Comparison of ENCODE assay signal across 11 mouse cellular contexts in genomic region chr1:133070157-133070556, GRCm38 (mm10). TPM values are rescaled to one million over a fixed set of nuclear protein-coding genes. Genes with fewer than 3 reads are reported as not detected.
DNase-seq lines count a peak whose midpoint lies in the region; ATAC-seq and TF ChIP-seq lines count a peak whose summit lies in the region.
"Had no signal": no experiment of that assay in that cellular context is flagged by ENCODE, and none has a peak within 500 bp of the region (broad histone marks: within the 10 kb centered on the region; RNA-seq: fewer than 3 reads in every experiment).

No protein-coding gene starts in this region.

- TF ChIP-seq EP300 in liver, postnatal 0 days (IDR thresholded peaks at IDR 0.05; ENCODE audit: low read depth): no peak

- no peak overlapping the region for H3K4me2 ChIP-seq in kidney, embryonic 15.5 days
- no peak overlapping the region for H3K4me2 ChIP-seq in kidney, embryonic 14.5 days (replicated peaks; ENCODE audit: low read depth, low read length)
- peak overlapping the region; percentile 57; the same call in 1 of the 2 replicates for H3K4me2 ChIP-seq in heart, embryonic 15.5 days
- no peak overlapping the region for H3K4me2 ChIP-seq in liver, postnatal 0 days (ENCODE audit: low read depth, low read length)

- peaks cover 43% of the 10 kb centered on the region for H3K4me1 ChIP-seq in kidney, embryonic 15.5 days
- 0 out of 2 replicates have a peak, but pooled peaks cover 5% of the 10 kb centered on the region for H3K4me1 ChIP-seq in kidney, embryonic 14.5 days (ENCODE audit: control insufficient read depth, insufficient read depth, low read length)
- H3K4me1 ChIP-seq in heart, embryonic 15.5 days (replicated peaks): peaks cover 77% of the 10 kb centered on the region
- H3K4me1 ChIP-seq in liver, postnatal 0 days (ENCODE audit: insufficient read depth): peaks cover 15% of the 10 kb centered on the region

- ATAC-seq in kidney, embryonic 15.5 days (replicated peaks; ENCODE audit: low FRiP score): no peak
- no peak for ATAC-seq in kidney, embryonic 14.5 days (ENCODE audit: low FRiP score, low TSS enrichment)
- no peak for ATAC-seq in heart, embryonic 15.5 days (replicated peaks; ENCODE audit: insufficient number of reproducible peaks, insufficient read depth, low FRiP score, low read depth)
- ATAC-seq in liver, postnatal 0 days: 0 out of 2 replicates have a peak, but pooled peaks have one; percentile 17

- no peaks in the 10 kb centered on the region for H3K9me3 ChIP-seq in kidney, embryonic 15.5 days (replicated peaks)
- no peaks in the 10 kb centered on the region for H3K9me3 ChIP-seq in kidney, embryonic 14.5 days (ENCODE audit: control insufficient read depth, low read length)
- H3K9me3 ChIP-seq in heart, embryonic 15.5 days (replicated peaks): no peaks in the 10 kb centered on the region
- no peaks in the 10 kb centered on the region for H3K9me3 ChIP-seq in liver, postnatal 0 days (ENCODE audit: low read length)

- no peak for TF ChIP-seq CTCF in liver, postnatal 0 days (IDR thresholded peaks at IDR 0.05; ENCODE audit: low read depth)

- peak; percentile 48 for DNase-seq in MEL-GATA-1-ER (ENCODE audit: extremely low read depth, low read depth)
- DNase-seq in liver, postnatal 0 days: peak; percentile 34
- DNase-seq in left cerebral cortex, adult 11 months (ENCODE audit: low spot score): no peak
- no peak for DNase-seq in layer of hippocampus, adult 8-10 months (ENCODE audit: low spot score in 2 of 2)
- no peak for DNase-seq in cerebellum, adult 11-12 months
- DNase-seq: cerebellum, adult 9-11 months; gastrocnemius, postnatal 14 days; lung, postnatal 4 days had no signal

- H3K4me3 ChIP-seq in kidney, embryonic 15.5 days (replicated peaks): no peak overlapping the region
- no peak overlapping the region for H3K4me3 ChIP-seq in kidney, embryonic 14.5 days (ENCODE audit: low read length)
- peak overlapping the region; percentile 34; the same call in 1 of the 2 replicates for H3K4me3 ChIP-seq in heart, embryonic 15.5 days
- no peak overlapping the region for H3K4me3 ChIP-seq in liver, postnatal 0 days (ENCODE audit: low read depth, low read length)

- WGBS in kidney, embryonic 15.5 days: 59% methylated on average over 5 of the region's 5 CpGs
- WGBS in kidney, embryonic 14.5 days: 59% methylated on average over 5 of the region's 5 CpGs
- 38% methylated on average over 5 of the region's 5 CpGs for WGBS in heart, embryonic 15.5 days
- WGBS in liver, postnatal 0 days (ENCODE audit: insufficient replicate concordance): 20% methylated on average over 5 of the region's 5 CpGs

- H3K36me3 ChIP-seq in kidney, embryonic 15.5 days: 0 out of 2 replicates have a peak, but pooled peaks cover 12% of the 10 kb centered on the region
- peaks cover 4% of the 10 kb centered on the region; the same call in 1 of the 2 replicates for H3K36me3 ChIP-seq in kidney, embryonic 14.5 days (ENCODE audit: control insufficient read depth, insufficient read depth, low read length)
- H3K36me3 ChIP-seq in heart, embryonic 15.5 days: peaks cover 7% of the 10 kb centered on the region; the same call in 1 of the 2 replicates
- H3K36me3 ChIP-seq in liver, postnatal 0 days (replicated peaks; ENCODE audit: insufficient read depth, low read length): no peaks in the 10 kb centered on the region

- H3K27me3 ChIP-seq in kidney, embryonic 15.5 days: no peaks in the 10 kb centered on the region
- H3K27me3 ChIP-seq in kidney, embryonic 14.5 days (ENCODE audit: control insufficient read depth, insufficient read depth, low read length): no peaks in the 10 kb centered on the region
- no peaks in the 10 kb centered on the region for H3K27me3 ChIP-seq in heart, embryonic 15.5 days
- no peaks in the 10 kb centered on the region for H3K27me3 ChIP-seq in liver, postnatal 0 days (ENCODE audit: insufficient read depth, low read length)

- H3K27ac ChIP-seq in kidney, embryonic 15.5 days: peak overlapping the region; percentile 70
- no peak overlapping the region for H3K27ac ChIP-seq in kidney, embryonic 14.5 days (ENCODE audit: low read depth, low read length)
- peak overlapping the region; percentile 91 for H3K27ac ChIP-seq in heart, embryonic 15.5 days
- H3K27ac ChIP-seq in liver, postnatal 0 days (ENCODE audit: low read depth): no peak overlapping the region

- no peak overlapping the region for H3K9ac ChIP-seq in kidney, embryonic 15.5 days
- no peak overlapping the region for H3K9ac ChIP-seq in kidney, embryonic 14.5 days (ENCODE audit: low read depth, low read length)
- no peak overlapping the region for H3K9ac ChIP-seq in heart, embryonic 15.5 days
- no peak overlapping the region for H3K9ac ChIP-seq in liver, postnatal 0 days (replicated peaks)

RNA-seq across cellular contexts. Expression of gene Pik3c2b, which starts 24.7 kb away (rescaled TPM):
- polyA plus RNA-seq in kidney, embryonic 15.5 days (2015; fragmentation: Nextera tagmentation; extraction: Ambion mirVana): 6.1 and 6.3 TPM in 2 replicates
- 6.3 and 9.1 TPM in 2 replicates for polyA plus RNA-seq in kidney, embryonic 14.5 days (2014; fragmentation: Nextera tagmentation; extraction: Ambion mirVana)
- 8.0 and 9.7 TPM in 2 replicates for polyA plus RNA-seq in heart, embryonic 15.5 days (2015; fragmentation: Nextera tagmentation; extraction: Ambion mirVana)
- 0.83 and 1.00 TPM in 2 replicates for polyA plus RNA-seq in liver, postnatal 0 days (2015; fragmentation: Nextera tagmentation; extraction: Ambion mirVana)
- 10 to 100 TPM; 15.9 to 17.6 (median 16.4) TPM for total RNA-seq in layer of hippocampus, adult 8-10 months (2022)

RNA-seq across cellular contexts. Expression of gene Mdm4, which starts 39.8 kb away (rescaled TPM):
- 32.4 and 32.6 TPM in 2 replicates for polyA plus RNA-seq in kidney, embryonic 15.5 days (2015; fragmentation: Nextera tagmentation; extraction: Ambion mirVana)
- 36.0 and 57.6 TPM in 2 replicates for polyA plus RNA-seq in kidney, embryonic 14.5 days (2014; fragmentation: Nextera tagmentation; extraction: Ambion mirVana)
- 22.2 and 27.3 TPM in 2 replicates for polyA plus RNA-seq in heart, embryonic 15.5 days (2015; fragmentation: Nextera tagmentation; extraction: Ambion mirVana)
- polyA plus RNA-seq in liver, postnatal 0 days (2015; fragmentation: Nextera tagmentation; extraction: Ambion mirVana): 5.8 and 9.0 TPM in 2 replicates
- total RNA-seq in layer of hippocampus, adult 8-10 months (2022): 100 to 1,000 TPM in 1 of 4 experiments, 10 to 100 TPM in 3; 86.9 to 117 (median 95.4) TPM

Comparison
In these comparisons a context has a peak if more than half of its experiments do, and no peak if none do; other contexts are left out.
1. H3K27ac ChIP-seq: peak in kidney, embryonic 15.5 days (single experiment) and heart, embryonic 15.5 days (single experiment); none in kidney, embryonic 14.5 days (single experiment) and liver, postnatal 0 days (single experiment).
2. DNase-seq: peak in MEL-GATA-1-ER (single experiment) and liver, postnatal 0 days (single experiment); none in left cerebral cortex, adult 11 months (single experiment), layer of hippocampus, adult 8-10 months (0 of 2) and cerebellum, adult 11-12 months (single experiment).